Mouse (Mus musculus) left cerebral cortex, adult 11 months (tissue): ENCODE results near the gene Serpina16.

Source experiments
- DNase-seq: peaks from one replicate; pipeline ENCODE4 v3.0.0; 2022; ENCODE audit warnings: low spot score

Gene Serpina16

DNA sequence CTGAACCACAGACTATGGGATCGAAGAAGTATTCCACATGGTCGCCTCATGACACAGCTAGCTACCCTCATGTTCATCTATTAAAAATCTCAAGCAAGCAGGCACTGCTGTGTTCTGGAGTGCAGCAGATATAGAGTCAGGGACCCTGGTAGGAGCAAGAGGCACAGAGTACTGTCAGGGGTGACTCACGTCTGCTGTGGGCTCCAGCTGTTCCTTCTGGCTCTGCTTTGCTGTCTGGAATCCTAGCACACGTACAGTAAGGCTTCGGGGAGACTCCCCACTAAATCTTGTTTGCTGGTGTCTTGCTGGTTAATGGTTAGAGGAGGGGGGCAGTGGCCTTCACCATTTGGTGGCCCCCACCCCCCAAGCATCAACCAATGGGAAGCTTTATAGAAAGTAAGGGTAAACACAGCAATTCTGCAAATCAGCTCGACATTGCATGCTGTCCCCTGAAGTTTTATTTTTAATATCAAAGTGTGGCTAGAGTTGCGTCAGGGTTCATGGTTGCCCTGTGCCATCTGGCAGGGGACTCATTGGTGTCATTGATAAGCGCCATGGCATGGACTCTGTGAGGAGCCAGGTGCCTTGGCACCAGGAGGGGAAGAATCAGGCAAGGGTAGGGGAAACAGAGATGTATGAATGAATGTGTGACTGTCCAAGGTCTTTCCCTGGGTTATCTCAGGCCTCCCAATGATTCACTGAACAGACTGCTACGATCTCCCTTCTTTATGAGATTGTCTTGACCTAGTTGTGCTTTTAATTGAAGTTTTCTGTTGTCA, 18.9 kb downstream of the Serpina16 start, which contains the start of gene Serpina6:
TSS of gene Serpina6 (minus strand) at position 365 of the 779 bp plus-strand sequence.
- DNase-seq = no peak

DNA sequence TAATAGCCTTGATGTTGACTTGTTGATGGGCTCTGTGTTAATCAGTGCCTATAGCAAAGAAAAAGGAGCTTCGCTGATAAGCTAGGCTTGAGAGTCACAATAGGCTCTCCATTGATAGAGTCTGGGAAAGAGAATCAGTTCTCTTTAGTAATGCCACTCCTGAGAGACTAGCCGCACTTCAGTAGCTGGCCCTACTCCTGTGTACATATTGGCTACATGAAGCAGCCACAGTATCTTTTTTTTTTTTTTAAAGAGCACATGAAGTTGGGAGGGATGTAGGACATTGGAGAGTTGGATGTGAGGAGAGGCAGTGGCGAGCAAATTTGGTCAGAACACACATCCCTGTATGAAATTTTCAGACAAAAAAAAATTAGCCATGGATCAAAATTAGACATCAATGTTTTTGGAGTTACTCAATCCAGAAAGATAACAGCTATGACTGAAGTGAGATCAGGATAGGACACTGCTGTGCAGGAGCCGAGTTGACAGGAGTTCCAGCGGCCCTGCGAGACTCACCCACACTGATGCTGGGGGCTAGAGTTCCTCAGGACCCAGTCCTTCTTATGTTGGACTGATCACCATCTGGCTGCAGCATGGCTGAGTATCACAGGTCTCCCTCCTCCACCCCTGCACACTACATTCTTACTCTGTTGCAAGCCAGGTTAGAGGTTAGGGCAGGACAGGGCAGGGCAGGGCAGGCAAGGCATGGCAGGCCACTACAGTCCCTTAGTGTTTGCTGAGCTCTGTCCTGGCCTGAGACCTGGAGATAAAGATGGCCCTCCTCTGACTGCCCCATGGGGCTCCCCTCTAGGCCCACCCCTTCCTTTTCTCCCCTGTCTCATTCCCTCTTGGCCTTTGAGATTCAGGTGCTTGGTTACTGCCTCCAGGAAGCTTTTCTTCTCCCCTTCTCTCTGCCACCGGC, 20.6 kb downstream of the Serpina16 start:
- DNase-seq = no peak

DNA sequence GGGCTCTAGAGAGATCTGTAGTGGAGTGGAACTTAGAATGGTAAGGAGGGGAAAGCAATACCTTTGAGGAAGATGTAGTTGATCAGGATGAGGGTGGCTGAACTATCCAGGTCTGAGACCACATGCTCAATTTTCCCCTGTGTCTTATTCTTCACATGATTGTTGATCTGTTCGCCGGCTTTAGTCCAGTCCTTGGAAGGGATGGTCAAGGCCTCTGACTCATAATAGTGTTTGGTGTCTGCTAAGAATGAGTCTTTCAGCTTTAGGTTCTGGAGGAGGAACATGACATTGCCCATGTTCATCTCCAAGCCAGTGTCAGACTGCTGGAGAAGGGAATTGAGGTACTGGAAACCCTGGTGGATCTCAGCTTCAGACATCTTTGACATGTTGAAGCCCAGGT, 22.1 kb downstream of the Serpina16 start:
- DNase-seq = no peak

DNA sequence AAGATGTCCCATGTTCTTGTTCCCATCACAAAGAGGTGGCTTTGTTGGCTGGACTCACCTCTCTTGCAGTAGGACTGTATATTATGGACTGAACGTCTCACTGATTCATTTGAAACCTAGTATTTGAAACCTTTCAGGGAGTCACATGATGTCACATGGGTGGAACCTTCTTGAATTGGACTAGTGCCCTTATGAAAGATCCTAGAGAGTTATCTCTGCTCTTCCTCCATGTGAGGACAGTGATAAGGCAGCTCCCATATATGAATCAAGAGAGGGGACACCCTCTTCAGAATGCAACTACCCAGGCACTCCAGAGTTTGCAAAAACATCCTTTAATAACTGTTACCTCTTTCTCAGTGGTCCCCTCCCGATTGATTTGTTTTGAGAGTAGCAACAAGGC, 29.6 kb downstream of the Serpina16 start:
- no peak for DNase-seq

DNA sequence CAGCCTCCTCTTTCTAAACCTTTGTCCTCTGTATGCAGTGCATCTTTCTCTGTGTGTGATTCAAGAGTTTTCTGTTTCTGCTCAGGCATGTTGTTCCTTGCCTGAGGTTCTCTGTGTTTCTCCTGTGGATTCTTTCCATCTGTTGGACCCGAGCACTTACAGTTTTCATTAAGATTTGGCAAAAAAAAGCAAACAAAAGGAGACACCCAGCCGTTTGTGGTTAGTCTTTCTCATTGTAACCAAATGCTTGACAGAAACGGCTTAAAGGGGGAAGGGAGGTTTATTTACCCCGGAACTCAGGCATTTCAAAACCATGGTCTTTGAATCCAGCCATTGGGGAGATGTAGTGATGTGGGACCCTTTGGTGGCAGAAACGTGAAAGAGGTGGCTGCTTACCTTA, 31.3 kb downstream of the Serpina16 start:
- DNase-seq = no peak

DNA sequence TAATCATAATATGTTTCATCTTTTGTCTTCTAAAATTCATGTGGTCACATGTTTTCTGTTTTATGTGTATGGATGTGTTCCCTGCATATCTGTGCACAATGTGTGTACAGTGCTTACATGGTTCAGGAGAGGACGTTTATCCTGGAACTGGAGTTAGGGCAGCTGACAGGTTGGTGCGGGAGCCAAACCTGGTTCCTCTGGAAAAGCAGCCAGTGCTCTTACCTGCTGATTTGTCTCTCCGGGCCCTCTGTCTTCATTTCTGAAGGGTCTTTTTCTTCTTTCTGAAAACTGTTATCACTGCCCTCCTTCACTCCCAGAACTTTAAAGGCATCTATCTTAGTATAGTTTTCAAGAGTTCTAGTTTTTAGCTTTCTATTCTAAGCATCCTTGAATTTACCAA, 32.1 kb downstream of the Serpina16 start:
- DNase-seq = no peak

DNA sequence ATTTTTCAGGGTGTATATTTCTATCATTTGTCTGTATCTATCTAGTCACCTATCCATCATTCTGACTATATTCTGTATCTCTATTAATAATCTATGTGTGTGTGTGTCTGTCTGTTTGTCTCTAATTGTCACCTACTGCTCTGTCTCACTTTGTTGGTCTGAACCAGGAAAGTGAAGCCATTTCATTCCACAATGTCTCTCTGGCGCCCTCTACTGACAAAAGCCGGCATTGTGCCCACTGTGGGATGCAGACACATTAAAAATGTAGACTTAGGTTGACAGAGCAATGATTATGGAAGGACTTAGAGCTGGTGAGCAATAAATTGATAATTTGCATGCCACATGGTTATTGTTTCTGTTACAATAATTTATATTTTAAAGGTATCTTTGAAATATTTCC, 32.6 kb downstream of the Serpina16 start:
- peak; percentile 55 for DNase-seq

DNA sequence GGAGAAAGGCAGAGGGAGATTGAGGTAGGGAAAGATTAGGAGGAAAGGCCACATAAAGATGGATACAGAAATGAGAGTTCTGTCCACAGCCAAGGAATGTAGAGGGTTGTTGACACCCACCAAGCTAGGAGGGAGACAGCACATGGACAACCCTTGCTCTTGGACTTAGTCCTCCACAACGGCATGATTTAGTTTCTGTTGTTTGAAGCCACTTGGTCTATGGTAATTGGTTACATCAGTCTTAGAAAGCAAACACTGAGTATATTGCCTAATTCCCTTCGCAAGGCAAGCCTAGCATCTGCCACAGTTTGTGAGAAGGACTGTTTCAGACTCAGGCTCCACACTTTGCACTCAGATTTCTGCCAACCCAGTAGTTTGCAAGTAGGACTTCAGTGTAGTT, 40.1 kb downstream of the Serpina16 start:
- no peak for DNase-seq

DNA sequence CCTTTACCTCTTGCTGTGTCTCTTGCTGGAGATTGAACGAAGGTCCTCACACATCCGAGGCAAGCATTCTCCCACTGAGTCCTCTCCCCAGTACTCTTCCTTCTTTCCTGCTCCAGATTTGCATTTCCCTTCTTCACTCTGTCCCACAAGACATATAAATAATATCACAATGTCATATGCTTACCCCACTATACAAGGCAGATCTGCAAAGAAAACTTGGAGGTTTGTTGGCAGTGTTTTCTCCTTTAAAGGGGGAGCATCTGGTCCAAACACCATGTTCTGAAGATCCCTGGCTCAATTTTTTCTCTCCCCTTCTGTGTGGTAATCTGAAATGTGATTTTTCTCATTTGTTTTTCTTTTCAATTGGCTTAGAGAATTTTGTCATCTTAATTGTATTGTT, 41.5 kb downstream of the Serpina16 start:
- no peak for DNase-seq

DNA sequence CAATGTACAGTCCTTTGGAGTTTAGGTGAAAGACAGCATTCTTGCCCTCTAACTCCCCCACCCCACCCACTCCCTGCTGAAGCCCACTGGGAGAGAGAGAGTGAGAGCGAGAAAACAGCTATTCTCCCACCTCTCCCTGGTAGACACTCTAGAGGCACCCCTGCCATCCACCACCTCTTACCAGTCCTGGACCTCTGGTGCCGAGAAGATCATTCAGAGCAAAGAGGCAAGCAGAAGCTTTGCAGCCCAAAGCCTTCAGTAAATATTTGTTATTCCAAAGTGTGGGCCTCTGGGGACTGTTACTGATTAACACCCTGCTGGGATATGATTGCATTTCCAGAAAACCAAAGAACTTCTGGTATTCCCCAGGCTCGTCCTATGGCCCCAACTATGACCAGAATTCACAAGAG, 44.7 kb downstream of the Serpina16 start, which contains the start of gene Serpina10:
TSS of gene Serpina10 (minus strand) at position 242 of the 410 bp plus-strand sequence.
- no peak for DNase-seq
